Mouse (Mus musculus) brain, embryonic 18.5 days (tissue): ENCODE data around the gene Adgrd1.

Experiments used
- DNase-seq: peaks from one replicate; pipeline ENCODE4 v3.0.0-alpha.2; 2012; ENCODE audit warnings: low read depth, low spot score

The Adgrd1 gene

GRCm38 (mm10) chr5:129196501-129196900 is 100.0 kb downstream of the Adgrd1 start:
- no peak for DNase-seq

- no peak for DNase-seq
These were observed 100.5 kb downstream of the Adgrd1 start for GRCm38 (mm10) chr5:129196971-129197519.

GRCm38 (mm10) chr5:129200132-129200531 is 103.6 kb downstream of the Adgrd1 start:
- no peak for DNase-seq

- DNase-seq: no peak
These were observed 111.7 kb downstream of the Adgrd1 start for GRCm38 (mm10) chr5:129208279-129208678.

- DNase-seq: no peak
These were observed 112.3 kb downstream of the Adgrd1 start for GRCm38 (mm10) chr5:129208845-129209244.

- DNase-seq: no peak
These were observed 115.0 kb downstream of the Adgrd1 start for GRCm38 (mm10) chr5:129211385-129212031.

GRCm38 (mm10) chr5:129214023-129214422 is 117.5 kb downstream of the Adgrd1 start:
- DNase-seq: no peak

GRCm38 (mm10) chr5:129216001-129216400 is 119.5 kb downstream of the Adgrd1 start:
- no peak for DNase-seq

- DNase-seq: no peak
These were observed 121.1 kb downstream of the Adgrd1 start for GRCm38 (mm10) chr5:129217481-129218221.

GRCm38 (mm10) chr5:129218222-129218505 is 121.6 kb downstream of the Adgrd1 start:
- DNase-seq: no peak

- DNase-seq: no peak
These were observed 122.0 kb downstream of the Adgrd1 start for GRCm38 (mm10) chr5:129218537-129218981.

- no peak for DNase-seq
These were observed 122.7 kb downstream of the Adgrd1 start for GRCm38 (mm10) chr5:129219178-129219760.

GRCm38 (mm10) chr5:129225810-129226450 is 129.4 kb downstream of the Adgrd1 start:
- no peak for DNase-seq

GRCm38 (mm10) chr5:129228171-129228570 is 131.6 kb downstream of the Adgrd1 start:
- DNase-seq: no peak

- DNase-seq: no peak
These were observed 136.8 kb downstream of the Adgrd1 start for GRCm38 (mm10) chr5:129233301-129233700.

GRCm38 (mm10) chr5:129233881-129234432 is 137.4 kb downstream of the Adgrd1 start:
- no peak for DNase-seq

- DNase-seq: no peak
These were observed 139.8 kb downstream of the Adgrd1 start for GRCm38 (mm10) chr5:129236366-129236765.

- no peak for DNase-seq
These were observed 145.3 kb downstream of the Adgrd1 start for GRCm38 (mm10) chr5:129241865-129242264.

GRCm38 (mm10) chr5:129242265-129242664 is 145.7 kb downstream of the Adgrd1 start:
- DNase-seq: no peak

GRCm38 (mm10) chr5:129243120-129243519 is 146.6 kb downstream of the Adgrd1 start:
- DNase-seq: no peak

- DNase-seq: no peak
These were observed 147.8 kb downstream of the Adgrd1 start for GRCm38 (mm10) chr5:129244392-129244791.

GRCm38 (mm10) chr5:129249080-129249479 is 152.5 kb downstream of the Adgrd1 start:
- no peak for DNase-seq
